In genomic region chr14:79413121-79413520, GRCm38 (mm10) we compare ENCODE assay signal across 32 mouse cellular contexts. TPM values are rescaled to one million over a fixed set of nuclear protein-coding genes. Genes with fewer than 3 reads are reported as not detected.
"Had no signal": no experiment of that assay in that cellular context is flagged by ENCODE, and none has a peak within 500 bp of the region (broad histone marks: within the 10 kb centered on the region; RNA-seq: fewer than 3 reads in every experiment).

No protein-coding gene starts in this region.

- DNase-seq: left cerebral cortex, postnatal 4 days; liver; liver, embryonic 13.5 days; liver, postnatal 0 days; lung, adult 18-20 months; lung, adult 2 months; lung, embryonic 14.5 days; lung, postnatal 10 days; lung, postnatal 14 days; lung, postnatal 36 days; lung, postnatal 4 days; midbrain, embryonic 14.5 days had no signal

- ATAC-seq: liver, embryonic 12.5 days; liver, postnatal 0 days; lung, postnatal 0 days; midbrain, embryonic 15.5 days; midbrain, embryonic 16.5 days had no signal

- H3K4me2 ChIP-seq: limb, embryonic 12.5 days; limb, embryonic 13.5 days; limb, embryonic 15.5 days; liver, embryonic 11.5 days; liver, embryonic 12.5 days; liver, embryonic 13.5 days; liver, embryonic 15.5 days; lung, embryonic 14.5 days; lung, embryonic 15.5 days; midbrain, embryonic 12.5 days; midbrain, embryonic 15.5 days; neural tube, embryonic 12.5 days had no signal

- H3K4me3 ChIP-seq: limb, embryonic 10.5 days; limb, embryonic 12.5 days; limb, embryonic 13.5 days; limb, embryonic 15.5 days; liver, embryonic 12.5 days; liver, embryonic 13.5 days; liver, embryonic 15.5 days; lung, embryonic 15.5 days; megakaryocyte, embryonic 14.5 days; midbrain, embryonic 10.5 days; midbrain, embryonic 12.5 days; midbrain, embryonic 15.5 days; myocyte; neural tube, embryonic 12.5 days had no signal

- H3K4me1 ChIP-seq: limb, embryonic 10.5 days; limb, embryonic 12.5 days; limb, embryonic 13.5 days; limb, embryonic 15.5 days; liver, embryonic 13.5 days; liver, embryonic 15.5 days; lung, embryonic 15.5 days; midbrain, embryonic 12.5 days; midbrain, embryonic 15.5 days; neural tube, embryonic 12.5 days had no signal

- H3K9me3 ChIP-seq: limb, embryonic 10.5 days; limb, embryonic 12.5 days; limb, embryonic 13.5 days; limb, embryonic 15.5 days; liver, embryonic 12.5 days; liver, embryonic 13.5 days; liver, embryonic 15.5 days; lung, embryonic 15.5 days; megakaryocyte, embryonic 14.5 days; midbrain, embryonic 10.5 days; midbrain, embryonic 12.5 days; midbrain, embryonic 15.5 days; neural tube, embryonic 12.5 days had no signal

- H3K27ac ChIP-seq: limb, embryonic 10.5 days; limb, embryonic 12.5 days; limb, embryonic 13.5 days; limb, embryonic 15.5 days; liver, embryonic 12.5 days; liver, embryonic 13.5 days; liver, embryonic 14.5 days; liver, embryonic 15.5 days; lung, embryonic 15.5 days; macrophage; midbrain, embryonic 10.5 days; midbrain, embryonic 12.5 days; midbrain, embryonic 15.5 days; neural tube, embryonic 12.5 days had no signal

- H3K27me3 ChIP-seq: limb, embryonic 12.5 days; limb, embryonic 13.5 days; limb, embryonic 15.5 days; liver, embryonic 12.5 days; liver, embryonic 13.5 days; liver, embryonic 15.5 days; lung, embryonic 15.5 days; megakaryocyte, embryonic 14.5 days; midbrain, embryonic 12.5 days; midbrain, embryonic 15.5 days; neural tube, embryonic 12.5 days had no signal

- H3K9ac ChIP-seq: limb, embryonic 12.5 days; limb, embryonic 13.5 days; limb, embryonic 15.5 days; liver, embryonic 12.5 days; liver, embryonic 13.5 days; liver, embryonic 14.5 days; liver, embryonic 15.5 days; liver, postnatal 0 days; lung, embryonic 14.5 days; lung, embryonic 15.5 days; midbrain, embryonic 12.5 days; midbrain, embryonic 15.5 days; neural tube, embryonic 12.5 days had no signal

RNA-seq across cellular contexts. Expression of gene Kbtbd6, which starts 38.5 kb away (rescaled TPM):
- total RNA-seq: monocyte, adult 5-6 weeks had no signal
- polyA plus RNA-seq: liver, adult 2 months had no signal
